Mouse (Mus musculus): Measurements from ENCODE around the gene Gpc3.
"Not testable (repeated sequence)": the region's sequence is repeated elsewhere in the genome, so short reads cannot be mapped to it uniquely, and the experiment has no call there.

GRCm38 (mm10) chrX:52259771-52260170 is 354.0 kb downstream of the Gpc3 start:
- not testable (repeated sequence) for TF ChIP-seq CTCF (IDR thresholded peaks at IDR 0.05; ENCODE audit: low read depth, low read length); TAL1 (conservative IDR thresholded peaks at IDR 0.05; ENCODE audit: low read depth, low read length); GATA2 (IDR thresholded peaks at IDR 0.05; ENCODE audit: borderline replicate concordance, low read depth, low read length); POLR2AphosphoS5 (IDR thresholded peaks at IDR 0.05; ENCODE audit: insufficient replicate concordance, low read depth, low read length); GATA1 (IDR thresholded peaks at IDR 0.05; ENCODE audit: borderline replicate concordance, low read length)
